Mouse (Mus musculus) midbrain, postnatal 0 days (tissue): Measurements from ENCODE around the gene Fras1. TPM values are rescaled to one million over a fixed set of nuclear protein-coding genes. Genes with fewer than 3 reads are reported as not detected.

Experiments
- ATAC-seq: fragments of 200-750 bp; cut with Nextera tagmentation; 2 replicates; pipeline ENCODE4 v1.8.0; 2017; ENCODE audit warnings: moderate number of reproducible peaks, mild to moderate bottlenecking, moderate TSS enrichment, moderate library complexity; ENCODE audit not compliant: low FRiP score
- DNase-seq: peaks from one replicate; pipeline ENCODE4 v3.0.0-alpha.2; 2015; ENCODE audit warnings: low spot score
- H3K27ac ChIP-seq: fragments of 300-500 bp; sonication (generic); 2 replicates; pipeline ENCODE4 v1.5.1; 2014; ENCODE audit warnings: low read depth, mild to moderate bottlenecking, low read length, mixed read lengths
- H3K27me3 ChIP-seq: fragments of 300-500 bp; sonication (generic); 2 replicates; pipeline ENCODE4 v1.6.1; 2014; ENCODE audit warnings: low read length, control low read depth, mixed read lengths; ENCODE audit not compliant: insufficient read depth
- H3K36me3 ChIP-seq: fragments of 300-500 bp; sonication (generic); 2 replicates; pipeline ENCODE4 v1.6.1; 2014; ENCODE audit warnings: low read length, control low read depth, mixed read lengths; ENCODE audit not compliant: insufficient read depth
- H3K4me1 ChIP-seq: fragments of 300-500 bp; sonication (generic); 2 replicates; pipeline ENCODE4 v1.6.1; 2014; ENCODE audit warnings: mild to moderate bottlenecking, control low read depth, antibody characterized with exemption, low read length, mixed read lengths; ENCODE audit not compliant: insufficient read depth
- H3K4me2 ChIP-seq: fragments of 300-500 bp; sonication (generic); 2 replicates; pipeline ENCODE4 v1.6.1; 2014; ENCODE audit warnings: low read depth, mild to moderate bottlenecking, low read length, mixed read lengths; ENCODE audit not compliant: poor library complexity, severe bottlenecking
- H3K4me3 ChIP-seq: fragments of 300-500 bp; sonication (generic); 2 replicates; pipeline ENCODE4 v1.5.1; 2014; ENCODE audit warnings: low read depth, mild to moderate bottlenecking, low read length, moderate library complexity
- H3K9ac ChIP-seq: fragments of 300-500 bp; sonication (generic); replicated peaks from 2 replicates; pipeline ENCODE4 v1.6.1; 2014; ENCODE audit warnings: mild to moderate bottlenecking, low read length, moderate library complexity, mixed read lengths; ENCODE audit not compliant: poor library complexity, severe bottlenecking
- H3K9me3 ChIP-seq: fragments of 300-500 bp; sonication (generic); 2 replicates; pipeline ENCODE4 v1.6.1; 2016; ENCODE audit warnings: low read length, control low read depth
- CTCF ChIP-seq: IDR thresholded peaks from 2 replicates; pipeline ENCODE4 v1.5.1; 2016; ENCODE audit warnings: antibody characterized with exemption, mild to moderate bottlenecking
- WGBS: fragments of 180-500 bp; shearing (Covaris S2); extraction: QIAGEN DNeasy Blood & Tissue Kit; methylation state at CpG from one replicate; pipeline ENCODE4 v1.1.7; 2014; 5-methylcytosine and 5-hydroxymethylcytosine counted together
- polyA plus RNA-seq: library from polyadenylated mRNA; unstranded; fragments of >200 nt; fragmentation: Nextera tagmentation; extraction: Ambion mirVana; gene quantifications from 2 replicates; pipeline ENCODE4 v1.2.1, GENCODE M21; 2015
- total RNA-seq: library from RNA; depleted of rRNA; stranded (reverse); fragments of >200 nt; gene quantifications from 2 replicates; pipeline ENCODE4 v1.2.3, GENCODE M21; 2014

Gene Fras1
- total and polyA plus RNA-seq, 2 experiments from 2014 or later = 2.3 to 7.3 TPM

- H3K27me3 ChIP-seq = no peaks in the 10 kb centered on the region
- no peak for ATAC-seq
- H3K27ac ChIP-seq = no peak overlapping the region
- no peak overlapping the region for H3K4me3 ChIP-seq
- WGBS = 78% methylated on average over 1 of the region's 1 CpGs
- H3K9me3 ChIP-seq = no peaks in the 10 kb centered on the region
- H3K9ac ChIP-seq = no peak overlapping the region
- no peaks in the 10 kb centered on the region for H3K36me3 ChIP-seq
- H3K4me2 ChIP-seq = no peak overlapping the region
- DNase-seq = no peak
- no peaks in the 10 kb centered on the region for H3K4me1 ChIP-seq
- no peak for TF ChIP-seq CTCF
These were observed 128.6 kb downstream of the Fras1 start for GRCm38 (mm10) chr5:96502400-96502799.

GRCm38 (mm10) chr5:96511005-96511404 lies 137.2 kb downstream of the Fras1 start:
- no peak overlapping the region for H3K9ac ChIP-seq
- no peak overlapping the region for H3K4me2 ChIP-seq
- ATAC-seq = no peak
- TF ChIP-seq CTCF = no peak
- no peak overlapping the region for H3K4me3 ChIP-seq
- DNase-seq = no peak
- H3K9me3 ChIP-seq = no peaks in the 10 kb centered on the region
- WGBS = 91% methylated on average over 5 of the region's 5 CpGs
- H3K27me3 ChIP-seq = no peaks in the 10 kb centered on the region
- no peaks in the 10 kb centered on the region for H3K36me3 ChIP-seq
- no peaks in the 10 kb centered on the region; the same call in 1 of the 2 replicates for H3K4me1 ChIP-seq
- no peak overlapping the region for H3K27ac ChIP-seq

GRCm38 (mm10) chr5:96513327-96513726 lies 139.6 kb downstream of the Fras1 start:
- Histone ChIP-seq H3K9me3 (no peaks in the 10 kb centered on the region), H3K36me3 (no peaks in the 10 kb centered on the region), H3K4me2 (no peak overlapping the region), H3K4me1 (no peaks in the 10 kb centered on the region; the same call in 1 of the 2 replicates), H3K27ac (no peak overlapping the region), H3K9ac (no peak overlapping the region), H3K27me3 (no peaks in the 10 kb centered on the region), H3K4me3 (no peak overlapping the region)
- no peak for ATAC-seq
- 89% methylated on average over 4 of the region's 4 CpGs for WGBS
- no peak for TF ChIP-seq CTCF
- DNase-seq = no peak

- H3K9me3 ChIP-seq = no peaks in the 10 kb centered on the region
- no peak overlapping the region for H3K27ac ChIP-seq
- DNase-seq (peak; percentile 12), ATAC-seq (peak; percentile 38; the same call in 1 of the 2 replicates)
- no peak overlapping the region for H3K4me2 ChIP-seq
- H3K4me1 ChIP-seq = no peaks in the 10 kb centered on the region; the same call in 1 of the 2 replicates
- H3K9ac ChIP-seq = no peak overlapping the region
- no peaks in the 10 kb centered on the region for H3K27me3 ChIP-seq
- no peaks in the 10 kb centered on the region for H3K36me3 ChIP-seq
- 59% methylated on average over 3 of the region's 3 CpGs for WGBS
- TF ChIP-seq CTCF = no peak
- no peak overlapping the region for H3K4me3 ChIP-seq
These were observed 142.1 kb downstream of the Fras1 start for GRCm38 (mm10) chr5:96515860-96516311.

- Histone ChIP-seq H3K9me3 (no peaks in the 10 kb centered on the region), H3K27ac (no peak overlapping the region), H3K4me2 (no peak overlapping the region), H3K4me3 (no peak overlapping the region), H3K4me1 (no peaks in the 10 kb centered on the region; the same call in 1 of the 2 replicates), H3K27me3 (no peaks in the 10 kb centered on the region), H3K36me3 (no peaks in the 10 kb centered on the region), H3K9ac (no peak overlapping the region)
- DNase-seq = no peak
- TF ChIP-seq CTCF = no peak
- no peak for ATAC-seq
- 65% methylated on average over 6 of the region's 6 CpGs for WGBS
These were observed 142.6 kb downstream of the Fras1 start for GRCm38 (mm10) chr5:96516329-96516728.

GRCm38 (mm10) chr5:96521541-96521940 lies 147.8 kb downstream of the Fras1 start:
- no peak overlapping the region for H3K4me2 ChIP-seq
- no peak overlapping the region for H3K4me3 ChIP-seq
- DNase-seq = no peak
- no peak for ATAC-seq
- no peaks in the 10 kb centered on the region for H3K4me1 ChIP-seq
- H3K36me3 ChIP-seq = no peaks in the 10 kb centered on the region
- no peaks in the 10 kb centered on the region for H3K27me3 ChIP-seq
- H3K27ac ChIP-seq = no peak overlapping the region
- WGBS = 87% methylated on average over 9 of the region's 9 CpGs
- no peak overlapping the region for H3K9ac ChIP-seq
- TF ChIP-seq CTCF = no peak
- no peaks in the 10 kb centered on the region for H3K9me3 ChIP-seq
